Mouse (Mus musculus) intestine, embryonic 16.5 days (tissue): ENCODE results near the gene Dhx9. TPM values are rescaled to one million over a fixed set of nuclear protein-coding genes. Genes with fewer than 3 reads are reported as not detected.
"Not testable (repeated sequence)": the region's sequence is repeated elsewhere in the genome, so short reads cannot be mapped to it uniquely, and the experiment has no call there.

ENCODE experiments used
- ATAC-seq: fragments of 200-750 bp; cut with Nextera tagmentation; 2 replicates; pipeline ENCODE4 v1.8.0; 2017; ENCODE audit warnings: moderate TSS enrichment, moderate library complexity
- H3K27ac ChIP-seq: fragments of 300-500 bp; sonication (generic); 2 replicates; pipeline ENCODE4 v1.5.1; 2014; ENCODE audit warnings: mild to moderate bottlenecking, low read length
- H3K27me3 ChIP-seq: fragments of 300-500 bp; sonication (generic); replicated peaks from 2 replicates; pipeline ENCODE4 v1.6.1; 2014; ENCODE audit warnings: low read length, control low read depth, mixed read lengths; ENCODE audit not compliant: control insufficient read depth, insufficient read depth
- H3K36me3 ChIP-seq: fragments of 300-500 bp; sonication (generic); 2 replicates; pipeline ENCODE4 v1.6.1; 2014; ENCODE audit warnings: low read length, control low read depth; ENCODE audit not compliant: control insufficient read depth, insufficient read depth
- H3K4me1 ChIP-seq: fragments of 300-500 bp; sonication (generic); 2 replicates; pipeline ENCODE4 v1.6.1; 2014; ENCODE audit warnings: low read length, control low read depth, mixed read lengths; ENCODE audit not compliant: control insufficient read depth, insufficient read depth
- H3K4me2 ChIP-seq: fragments of 300-500 bp; sonication (generic); 2 replicates; pipeline ENCODE4 v1.6.1; 2014; ENCODE audit warnings: low read depth, low read length, control low read depth
- H3K4me3 ChIP-seq: fragments of 300-500 bp; sonication (generic); 2 replicates; pipeline ENCODE4 v1.5.1; 2014; ENCODE audit warnings: mild to moderate bottlenecking, low read length
- H3K9ac ChIP-seq: fragments of 300-500 bp; sonication (generic); 2 replicates; pipeline ENCODE4 v1.6.1; 2014; ENCODE audit warnings: low read depth, low read length
- H3K9me3 ChIP-seq: fragments of 300-500 bp; sonication (generic); 2 replicates; pipeline ENCODE4 v1.6.1; 2016; ENCODE audit warnings: low read length, control low read depth; ENCODE audit not compliant: control insufficient read depth
- WGBS: fragments of 180-500 bp; shearing (Covaris S2); extraction: QIAGEN DNeasy Blood & Tissue Kit; methylation state at CpG from one replicate; pipeline ENCODE4 v1.1.7; 2014; 5-methylcytosine and 5-hydroxymethylcytosine counted together
- polyA plus RNA-seq: library from polyadenylated mRNA; unstranded; fragments of >200 nt; fragmentation: Nextera tagmentation; extraction: Ambion mirVana; gene quantifications from 2 replicates; pipeline ENCODE4 v1.2.1, GENCODE M21; 2015

Gene Dhx9
- 15.7 and 18.1 TPM in 2 replicates for polyA plus RNA-seq

DNA sequence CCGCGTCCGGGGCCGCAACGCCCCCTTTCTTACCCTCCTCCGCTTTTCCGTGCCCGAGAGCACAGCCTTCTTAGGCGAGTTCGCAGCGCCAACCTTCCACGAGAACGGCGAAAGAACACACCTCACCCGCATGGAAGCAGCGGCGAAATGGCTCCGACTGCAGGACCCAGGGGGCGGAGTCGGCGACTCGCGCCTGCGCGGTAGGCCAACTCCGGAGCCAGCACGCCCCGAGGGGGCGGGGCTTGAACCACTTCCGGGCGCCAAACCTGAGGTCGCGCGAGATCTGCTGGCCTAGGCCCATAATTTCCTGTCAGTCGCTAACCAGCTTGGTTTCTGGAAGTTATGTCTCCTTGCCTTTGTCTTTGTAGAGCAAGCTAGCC lies at the start of gene Dhx9:
TSS of gene Dhx9 (minus strand) at position 161 of the 380 bp plus-strand sequence.
- Histone ChIP-seq H3K27me3 (no peaks in the 10 kb centered on the region), H3K9me3 (no peaks in the 10 kb centered on the region), H3K9ac (peak within 1 kb of the TSS; percentile 92), H3K27ac (peak within 1 kb of the TSS; percentile 75), H3K36me3 (no peaks in the 10 kb centered on the region), H3K4me2 (peak within 1 kb of the TSS; percentile 61), H3K4me3 (peak within 1 kb of the TSS; percentile 68), H3K4me1 (peaks cover 18% of the 10 kb centered on the region)
- peak; percentile 86 for ATAC-seq
- under 1% methylated on average over 35 of the region's 35 CpGs for WGBS

DNA sequence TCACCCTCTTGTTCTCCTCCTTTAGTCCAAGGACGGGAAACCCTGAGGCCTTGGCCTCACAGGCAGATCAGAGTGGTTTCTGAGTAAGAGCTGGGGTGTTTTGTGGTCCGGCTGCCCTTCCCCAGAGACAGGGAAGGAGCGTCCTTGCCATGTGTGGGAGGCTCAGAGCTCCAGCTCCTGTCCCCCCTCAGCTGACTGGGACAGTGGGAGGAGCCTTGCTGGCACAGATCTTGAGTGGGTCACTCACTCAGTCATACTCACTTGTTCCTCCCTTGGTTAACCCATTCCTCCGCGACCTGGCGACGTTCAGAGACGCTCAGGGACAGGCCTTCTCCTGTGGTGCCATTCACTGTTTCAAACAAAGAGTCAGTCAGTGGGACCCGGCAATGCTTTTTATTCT lies 48.2 kb upstream of the Dhx9 start:
- 70% methylated on average over 9 of the region's 9 CpGs for WGBS
- Histone ChIP-seq H3K9me3 (no peaks in the 10 kb centered on the region), H3K4me3 (no peak overlapping the region), H3K4me1 (peaks cover 10% of the 10 kb centered on the region), H3K4me2 (no peak overlapping the region), H3K27ac (no peak overlapping the region), H3K9ac (no peak overlapping the region), H3K36me3 (no peaks in the 10 kb centered on the region), H3K27me3 (no peaks in the 10 kb centered on the region)
- ATAC-seq: no peak

DNA sequence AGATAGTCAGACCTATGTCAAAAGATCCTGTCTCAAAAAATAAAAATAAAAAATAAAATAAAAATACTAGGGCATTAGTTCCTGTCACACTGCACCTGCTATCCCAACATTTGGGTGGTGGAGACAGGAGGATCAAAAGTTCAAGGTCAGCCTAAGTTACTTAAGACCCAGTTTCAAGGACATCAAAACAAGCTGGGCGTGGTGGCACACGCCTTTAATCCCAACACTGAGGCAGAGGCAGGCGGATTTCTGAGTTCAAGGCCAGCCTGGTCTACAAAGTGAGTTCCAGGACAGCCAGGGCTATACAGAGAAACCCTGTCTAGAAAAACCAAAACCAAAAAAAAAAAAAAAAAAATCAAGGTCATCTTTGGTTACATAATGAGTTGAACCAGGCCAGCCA lies 45.4 kb upstream of the Dhx9 start:
- not testable (repeated sequence) for H3K27me3 ChIP-seq, ATAC-seq, H3K4me3 ChIP-seq, H3K9me3 ChIP-seq, H3K36me3 ChIP-seq
- 88% methylated on average over 3 of the region's 3 CpGs for WGBS
- H3K9ac ChIP-seq: 0 out of 2 replicates have a peak overlapping the region, but pooled peaks have one; percentile 58
- H3K4me2 ChIP-seq: peak overlapping the region; percentile 52; the same call in 1 of the 2 replicates
- H3K27ac ChIP-seq: peak overlapping the region; percentile 39
- peaks cover 10% of the 10 kb centered on the region for H3K4me1 ChIP-seq

DNA sequence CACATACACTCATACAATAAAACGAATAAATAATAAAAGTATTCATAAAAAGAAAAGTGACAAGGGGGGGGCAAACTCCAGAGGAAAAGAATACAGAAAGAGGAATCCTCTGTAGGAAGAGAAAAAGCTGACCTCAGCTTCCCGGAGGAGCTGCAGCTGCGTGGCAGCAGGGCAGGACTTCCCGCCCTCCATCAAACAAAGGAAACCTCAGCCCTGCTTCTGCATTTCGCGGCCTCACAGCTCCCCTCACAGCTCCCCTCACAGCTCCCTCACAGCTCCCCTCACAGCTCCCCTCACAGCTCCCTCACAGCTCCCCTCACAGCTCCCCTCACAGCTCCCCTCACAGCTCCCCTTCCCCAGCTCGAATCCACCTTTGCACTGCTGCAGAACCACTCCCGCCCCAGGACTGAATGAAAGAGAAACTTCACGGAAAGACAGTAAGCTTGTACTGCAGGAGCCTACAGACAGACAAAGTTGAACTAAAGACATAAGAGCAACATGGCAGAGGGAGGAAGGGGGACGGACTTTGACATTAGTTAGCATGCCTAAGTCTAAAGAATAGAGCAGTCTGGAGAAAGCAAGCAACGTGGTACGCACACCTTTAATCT lies 44.9 kb upstream of the Dhx9 start:
- H3K9me3 ChIP-seq: no peaks in the 10 kb centered on the region
- no peaks in the 10 kb centered on the region for H3K36me3 ChIP-seq
- peak; percentile 76 for ATAC-seq
- peak overlapping the region; percentile 17; the same call in 1 of the 2 replicates for H3K4me3 ChIP-seq
- peaks cover 10% of the 10 kb centered on the region for H3K4me1 ChIP-seq
- H3K27ac ChIP-seq: peak overlapping the region; percentile 39
- peak overlapping the region; percentile 52 for H3K4me2 ChIP-seq
- H3K27me3 ChIP-seq: no peaks in the 10 kb centered on the region
- 15% methylated on average over 12 of the region's 12 CpGs for WGBS
- peak overlapping the region; percentile 58 for H3K9ac ChIP-seq

DNA sequence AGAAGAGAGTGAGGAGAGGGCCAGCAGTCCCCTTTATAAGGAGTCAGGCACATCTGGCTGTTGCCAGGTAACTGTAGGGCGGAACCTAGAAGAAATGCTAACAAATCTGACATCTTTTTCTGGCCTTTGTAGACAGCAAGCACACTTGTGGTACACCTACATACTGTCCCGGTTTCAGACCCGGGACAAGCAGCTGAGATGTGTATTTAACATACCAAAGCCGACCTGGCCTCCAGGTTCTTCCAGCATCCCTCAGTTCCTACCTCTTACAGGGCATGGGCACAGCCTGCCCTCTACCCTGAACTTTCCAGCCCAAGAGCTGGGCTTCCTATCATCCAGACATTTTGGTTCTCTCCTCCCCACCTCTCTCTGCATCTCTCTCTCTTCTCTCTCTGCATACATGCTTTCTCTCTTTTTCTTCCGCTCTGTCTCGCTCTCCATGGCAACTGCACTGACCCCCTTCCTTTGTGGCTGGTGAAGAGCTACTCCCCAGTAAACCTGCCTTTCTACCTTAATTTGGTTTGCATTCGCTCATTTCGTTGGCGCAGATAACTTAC lies 44.3 kb upstream of the Dhx9 start:
- Histone ChIP-seq H3K9ac (0 out of 2 replicates have a peak overlapping the region, but pooled peaks have one; percentile 58), H3K4me2 (peak overlapping the region; percentile 52), H3K36me3 (no peaks in the 10 kb centered on the region), H3K4me3 (no peak overlapping the region), H3K4me1 (peaks cover 10% of the 10 kb centered on the region), H3K9me3 (no peaks in the 10 kb centered on the region), H3K27ac (no peak overlapping the region), H3K27me3 (no peaks in the 10 kb centered on the region)
- WGBS: 28% methylated on average over 9 of the region's 9 CpGs
- peak; percentile 26; the same call in 1 of the 2 replicates for ATAC-seq

DNA sequence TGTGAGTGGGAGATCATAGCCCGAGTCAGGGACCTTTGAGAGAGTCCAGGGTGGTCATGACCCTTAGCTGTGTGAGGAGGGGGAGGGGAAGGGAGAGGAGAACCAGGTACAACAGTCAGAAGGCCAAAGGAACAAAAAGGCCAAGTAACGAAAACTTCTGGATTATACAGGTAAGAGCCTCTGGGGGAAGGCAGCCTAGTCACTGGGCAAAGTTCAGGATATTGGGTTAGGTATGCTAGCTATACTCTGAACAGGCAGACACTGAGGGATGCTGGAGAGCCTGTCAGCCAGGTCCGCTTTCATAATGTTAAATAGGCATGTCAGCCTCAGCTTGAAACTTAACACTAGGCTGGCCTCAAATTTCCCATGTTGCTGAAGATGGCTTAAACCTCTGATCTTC lies 34.7 kb upstream of the Dhx9 start:
- Histone ChIP-seq H3K36me3 (no peaks in the 10 kb centered on the region), H3K27ac (no peak overlapping the region), H3K9me3 (no peaks in the 10 kb centered on the region), H3K27me3 (no peaks in the 10 kb centered on the region), H3K9ac (no peak overlapping the region), H3K4me3 (no peak overlapping the region), H3K4me1 (no peaks in the 10 kb centered on the region), H3K4me2 (no peak overlapping the region)
- 41% methylated on average over 3 of the region's 3 CpGs for WGBS
- ATAC-seq: no peak

DNA sequence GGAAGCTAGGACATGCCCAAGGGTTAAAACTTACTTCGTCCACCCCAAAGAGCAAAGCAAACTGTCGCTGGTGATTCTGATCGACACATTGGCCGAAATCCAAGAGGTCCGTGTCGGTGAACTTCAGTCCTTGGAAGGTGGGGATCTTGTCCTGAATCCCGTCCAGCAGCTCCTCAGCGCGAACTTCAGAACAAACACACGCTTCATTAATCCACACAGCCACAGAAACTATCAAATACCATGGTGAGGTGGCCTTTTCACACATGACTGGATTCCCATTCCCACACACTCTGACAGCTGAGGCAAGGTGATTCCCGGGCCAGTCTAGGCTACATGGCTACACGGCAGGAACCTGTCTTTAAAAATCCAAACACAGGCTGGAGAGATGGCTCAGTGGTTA lies 27.9 kb upstream of the Dhx9 start:
- no peak for ATAC-seq
- no peak overlapping the region for H3K27ac ChIP-seq
- H3K36me3 ChIP-seq: no peaks in the 10 kb centered on the region
- H3K4me3 ChIP-seq: no peak overlapping the region
- H3K4me1 ChIP-seq: no peaks in the 10 kb centered on the region
- no peak overlapping the region for H3K9ac ChIP-seq
- H3K27me3 ChIP-seq: no peaks in the 10 kb centered on the region
- H3K9me3 ChIP-seq: no peaks in the 10 kb centered on the region
- WGBS: 81% methylated on average over 12 of the region's 12 CpGs
- no peak overlapping the region for H3K4me2 ChIP-seq

DNA sequence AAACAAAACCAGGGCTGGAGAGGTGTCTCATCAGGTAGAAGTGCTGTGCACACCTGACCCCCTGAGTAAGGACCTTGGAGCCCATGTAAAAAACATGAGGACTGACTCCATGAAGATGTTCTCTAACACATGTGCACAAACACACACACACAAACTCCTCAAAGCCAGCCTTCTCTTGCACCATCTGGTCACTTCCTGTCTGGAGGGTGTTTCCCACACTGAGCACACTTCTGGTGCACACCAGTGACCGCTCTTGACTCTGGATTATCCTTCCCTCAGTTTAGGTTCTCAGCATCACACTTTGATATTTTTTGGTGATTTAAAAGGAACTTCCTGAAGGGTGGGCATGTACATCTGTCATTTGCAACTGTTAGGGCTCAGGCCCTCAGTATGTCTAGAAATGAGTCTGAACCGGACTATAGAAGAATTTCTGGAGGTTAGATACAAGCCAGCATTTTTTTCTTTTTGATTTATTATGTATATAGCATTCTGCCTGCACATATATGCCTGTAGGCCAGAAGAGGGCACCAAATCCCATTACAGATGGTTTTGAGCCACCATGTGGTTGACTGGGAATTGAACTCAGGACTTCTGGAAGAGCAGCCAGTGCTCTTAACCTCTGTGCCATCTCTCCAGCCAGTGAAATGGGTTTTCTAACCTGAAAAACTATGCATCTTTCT lies 23.0 kb upstream of the Dhx9 start:
- no peak overlapping the region for H3K27ac ChIP-seq
- H3K9ac ChIP-seq: no peak overlapping the region
- H3K36me3 ChIP-seq: no peaks in the 10 kb centered on the region
- no peak overlapping the region for H3K4me2 ChIP-seq
- no peak for ATAC-seq
- H3K4me1 ChIP-seq: no peaks in the 10 kb centered on the region
- no peak overlapping the region for H3K4me3 ChIP-seq
- 63% methylated on average over 2 of the region's 2 CpGs for WGBS
- no peaks in the 10 kb centered on the region for H3K9me3 ChIP-seq
- no peaks in the 10 kb centered on the region for H3K27me3 ChIP-seq

DNA sequence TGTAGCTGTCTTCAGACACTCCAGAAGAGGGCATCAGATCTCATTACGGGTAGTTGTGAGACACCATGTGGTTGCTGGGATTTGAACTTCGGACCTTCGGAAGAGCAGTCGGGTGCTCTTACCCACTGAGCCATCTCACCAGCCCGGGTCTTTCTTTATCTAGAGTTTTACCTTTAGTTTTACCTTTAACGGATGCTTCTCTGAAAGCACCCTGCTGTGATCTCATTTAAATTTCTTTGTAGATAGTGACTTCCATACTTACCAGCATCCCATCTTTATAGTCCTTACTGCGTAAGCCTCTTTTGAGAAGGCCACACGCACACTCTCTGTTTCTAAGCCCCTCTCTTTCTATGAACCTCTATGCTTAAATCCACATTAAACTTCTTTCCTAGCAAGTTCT lies 22.1 kb upstream of the Dhx9 start:
- H3K9me3 ChIP-seq, H3K9ac ChIP-seq, H3K27ac ChIP-seq, H3K4me3 ChIP-seq, H3K4me2 ChIP-seq, ATAC-seq, H3K36me3 ChIP-seq, H3K27me3 ChIP-seq, H3K4me1 ChIP-seq: not testable (repeated sequence)
- WGBS: 71% methylated on average over 8 of the region's 8 CpGs
